Mouse (Mus musculus) B cell, adult 2 months (primary cell): Measurements from ENCODE around the gene Mrm2.
A peak's percentile ranks its signal among the peaks of the same experiment; 100 is the strongest.

Source experiments
- DNase-seq, 2 experiments: peaks; one replicate each; pipeline ENCODE4 v3.0.0; 2022

Gene Mrm2

DNA sequence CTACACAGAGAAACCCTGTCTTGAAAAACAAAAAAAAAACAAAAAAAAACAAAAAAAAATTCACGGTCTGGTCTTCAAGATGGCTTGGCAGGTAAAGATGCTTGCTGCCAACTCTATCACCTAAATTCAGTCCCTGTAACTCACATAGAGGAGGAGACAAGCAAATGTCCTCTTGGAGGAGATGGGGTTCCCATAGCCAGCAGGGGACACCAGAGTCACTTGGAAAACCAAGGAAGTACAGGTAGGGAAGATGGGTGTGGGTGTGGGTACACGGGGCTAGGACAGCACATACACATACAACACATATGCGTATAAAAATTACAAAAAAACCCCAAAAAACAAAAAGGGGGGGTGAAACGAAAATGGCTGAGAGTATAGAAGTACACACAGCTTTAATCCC lies 11.2 kb upstream of the Mrm2 start:
- DNase-seq: no peak

DNA sequence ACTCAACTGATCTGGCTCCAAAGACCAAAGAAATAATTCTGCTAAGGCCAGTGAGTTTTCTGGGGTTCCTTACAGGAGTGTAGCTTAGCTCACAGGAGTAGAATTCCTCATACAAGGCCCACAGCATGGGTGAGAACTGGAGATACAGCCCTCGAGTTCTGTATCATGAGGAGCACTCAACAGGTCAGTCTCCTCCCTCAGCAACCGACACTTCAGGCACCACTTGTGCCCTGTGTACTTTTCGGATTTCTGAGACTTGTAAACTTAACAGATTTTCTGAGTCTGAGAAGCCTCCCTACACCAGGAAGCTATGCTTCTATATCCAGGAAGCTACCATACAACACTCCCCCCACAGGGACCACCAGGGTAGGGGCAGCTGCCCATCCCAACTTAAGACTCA lies 8.1 kb upstream of the Mrm2 start:
- no peak for DNase-seq

DNA sequence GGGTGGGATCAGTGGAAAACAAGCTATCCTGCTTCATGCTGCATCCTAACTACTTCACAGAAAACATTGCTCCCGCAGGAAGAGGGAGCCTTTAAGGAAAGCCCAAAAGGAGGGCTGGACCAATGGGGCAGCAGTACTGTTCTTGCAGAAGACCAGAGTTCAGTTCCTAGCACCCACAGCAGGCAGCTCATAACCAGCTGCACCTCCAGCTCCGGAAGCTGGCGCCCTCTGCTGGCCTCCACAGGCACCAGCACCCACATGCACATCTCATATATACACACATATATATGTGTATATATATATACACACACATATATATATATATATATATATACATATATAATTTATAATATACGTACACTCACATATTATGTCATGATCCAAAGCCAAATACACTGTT lies 7.1 kb upstream of the Mrm2 start:
- DNase-seq: peak; percentile 24 to 34

DNA sequence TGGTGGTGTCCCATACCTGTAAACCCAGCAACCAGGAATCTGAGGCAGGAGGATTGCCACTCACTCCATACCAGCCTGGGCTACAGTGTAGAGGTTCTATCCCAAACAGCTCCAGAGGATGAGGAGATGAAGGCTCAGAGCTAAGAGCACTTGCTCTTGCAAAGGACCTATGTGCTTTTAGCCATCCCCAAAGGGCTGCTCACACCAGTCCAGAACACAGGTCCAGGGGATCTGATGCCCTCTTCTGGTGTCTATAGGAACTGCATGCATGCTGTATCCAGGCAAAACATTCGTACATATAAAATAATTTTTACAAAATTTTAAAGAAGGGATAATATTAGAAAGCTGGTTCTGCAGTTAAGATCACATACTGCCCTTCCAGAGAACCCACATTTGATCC lies 5.0 kb upstream of the Mrm2 start:
- peak; percentile 67 to 70 for DNase-seq

DNA sequence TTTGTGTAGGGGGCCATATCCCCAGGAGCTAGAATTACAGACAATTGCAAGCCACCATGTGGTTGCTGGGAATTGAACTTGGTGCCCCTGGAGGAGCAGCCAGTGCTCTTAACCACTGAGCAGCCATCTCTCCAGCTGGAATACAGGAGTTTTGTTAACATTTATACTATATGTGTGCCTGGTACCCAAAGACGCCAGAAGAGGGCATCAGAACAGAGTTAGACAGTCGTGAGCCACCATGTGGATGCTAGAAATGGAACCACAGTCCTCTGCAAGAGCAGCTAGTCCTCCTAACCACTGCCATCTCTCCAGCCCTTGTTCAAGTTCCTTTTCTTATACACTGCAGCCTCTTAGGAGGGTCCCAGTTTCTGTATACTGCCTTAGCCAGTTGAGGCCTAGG lies 1.9 kb upstream of the Mrm2 start:
- peak; percentile 39 to 43 for DNase-seq

DNA sequence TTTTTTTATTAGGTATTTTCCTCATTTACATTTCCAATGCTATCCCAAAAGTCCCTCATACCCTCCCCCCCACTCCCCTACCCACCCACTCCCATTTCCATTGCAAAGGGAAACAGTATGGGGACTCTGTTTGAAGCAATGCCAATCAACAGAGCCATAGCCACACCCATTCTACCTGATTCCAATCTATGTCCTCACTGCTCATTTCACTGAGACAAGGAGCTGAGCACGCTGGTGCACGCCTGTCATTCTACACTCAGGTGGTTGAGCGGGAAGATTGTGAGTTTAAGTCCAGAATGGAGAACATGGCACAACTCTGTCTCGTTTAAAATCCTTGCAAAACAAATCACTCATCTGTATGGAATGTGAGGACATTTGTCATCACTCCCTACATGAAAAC lies 821 bp upstream of the Mrm2 start:
- no peak for DNase-seq

DNA sequence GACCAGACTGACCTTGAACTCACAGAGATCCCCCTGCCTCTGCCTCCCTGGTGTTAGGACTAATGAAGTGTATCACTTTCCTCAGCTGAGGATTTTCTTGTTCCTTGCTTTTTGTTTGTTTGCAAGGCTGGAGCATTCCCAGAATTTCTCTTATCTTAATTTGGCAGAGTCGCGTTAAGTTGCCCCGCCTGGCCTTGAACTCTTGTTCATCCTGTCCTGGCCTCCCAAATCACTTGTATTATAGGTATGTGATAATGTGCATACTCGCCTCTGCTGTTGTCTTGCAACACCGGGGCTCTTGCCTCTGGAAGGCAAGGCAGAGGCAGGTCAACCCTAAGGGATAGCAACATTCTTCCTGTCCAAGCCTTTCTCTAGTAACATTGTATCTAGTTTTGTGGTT lies 7.6 kb downstream of the Mrm2 start:
- DNase-seq: no peak

DNA sequence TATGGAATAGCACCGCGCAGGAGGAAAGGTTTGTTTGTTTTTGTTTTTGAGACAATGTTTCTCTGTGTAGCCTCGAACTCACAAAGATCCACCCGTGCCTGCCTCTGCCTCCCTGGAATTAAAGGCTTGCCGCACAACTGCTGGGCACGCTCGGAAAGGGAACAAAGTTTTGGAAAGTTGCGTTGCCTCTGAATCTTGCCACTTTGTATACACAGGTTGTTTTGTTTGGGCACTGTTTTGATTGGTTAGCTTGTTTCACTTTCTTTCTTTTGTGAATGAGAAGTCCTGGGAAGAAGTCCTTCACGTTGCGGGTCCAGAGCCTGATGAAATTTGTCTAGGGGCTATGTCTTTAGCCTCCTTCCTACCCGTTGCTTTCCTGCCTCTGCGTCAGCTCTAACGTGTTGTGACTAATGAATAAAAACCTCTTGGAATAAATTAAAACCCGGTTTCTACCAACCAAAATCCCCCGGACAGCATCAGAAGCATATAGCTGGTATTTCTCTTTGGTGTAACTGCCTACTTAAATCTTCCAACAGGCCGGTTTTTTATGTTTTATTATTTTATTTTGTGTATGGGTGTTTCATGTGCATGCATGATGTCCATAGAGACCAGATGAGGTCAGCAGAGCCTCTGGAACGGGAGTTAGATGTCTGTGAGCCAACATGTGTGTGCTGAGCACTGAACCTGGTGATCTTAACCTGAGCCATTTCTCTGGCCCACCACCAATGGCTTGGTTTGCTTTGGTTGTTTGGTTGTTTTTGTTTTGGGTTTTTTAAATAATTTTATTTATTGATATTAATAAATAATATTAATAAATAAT lies 9.7 kb downstream of the Mrm2 start:
- DNase-seq: peak in 1 of 2 experiments; percentile 39

DNA sequence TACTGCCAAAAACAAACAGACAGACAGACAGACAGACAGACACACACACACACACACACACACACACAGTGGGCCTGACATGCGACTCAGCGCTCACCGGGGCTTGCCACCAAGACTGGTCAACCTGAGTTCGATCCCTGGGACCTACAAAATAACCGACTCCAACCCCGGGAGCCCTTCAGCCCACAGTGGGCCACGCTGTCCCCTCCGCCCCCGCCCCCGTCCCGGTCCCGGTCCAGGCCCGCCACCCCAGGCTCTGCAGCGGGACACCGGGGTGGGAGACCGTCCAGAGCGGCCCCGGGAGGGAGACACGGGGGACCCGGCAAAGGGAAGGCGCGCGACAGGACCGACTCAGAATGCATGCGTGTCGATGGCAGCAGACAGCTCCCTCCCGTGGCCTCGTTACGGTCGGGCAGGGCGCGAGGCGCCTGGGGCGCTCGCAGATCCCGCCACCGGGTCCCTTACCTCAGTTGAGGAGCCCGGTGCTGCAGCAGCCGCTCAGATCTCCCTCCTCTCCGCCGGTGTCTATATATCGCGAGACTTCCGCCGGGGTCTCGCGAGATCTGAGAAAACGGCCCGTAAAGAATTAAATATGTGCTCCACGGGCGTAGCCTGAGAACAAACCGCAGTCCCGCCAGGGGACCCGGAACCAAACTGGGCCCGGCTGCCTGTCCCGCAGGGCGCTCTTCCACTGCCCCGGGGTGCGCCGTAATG lies 10.5 kb downstream of the Mrm2 start, which contains the start of the genes Mad1l1 and Nudt1:
Gene Mad1l1 (minus strand): TSS at position 511 of the 714 bp plus-strand sequence.
Gene Nudt1 (plus strand): TSS at position 615 of the 714 bp plus-strand sequence.
- peak; percentile 92 to 93 for DNase-seq

DNA sequence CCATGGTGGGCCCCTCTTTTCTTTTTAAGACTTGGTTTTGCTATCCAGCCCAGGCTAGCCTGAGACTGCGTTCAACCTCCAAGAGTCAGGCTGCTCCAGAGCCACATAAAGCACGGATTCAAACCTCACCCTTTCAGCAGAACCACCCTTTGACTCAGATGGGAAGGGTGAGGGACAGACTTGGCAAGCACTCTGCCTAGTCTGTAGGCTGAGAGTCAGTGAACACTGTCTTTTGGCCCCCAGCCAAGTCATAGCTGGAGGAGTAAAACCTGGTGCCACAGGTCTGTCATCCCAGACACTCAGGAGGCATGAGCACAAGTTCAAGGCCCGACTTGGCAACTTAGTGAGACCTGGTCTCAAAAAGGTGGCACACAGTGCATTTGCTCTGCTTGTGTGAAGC lies 15.0 kb downstream of the Mrm2 start:
- no peak for DNase-seq

DNA sequence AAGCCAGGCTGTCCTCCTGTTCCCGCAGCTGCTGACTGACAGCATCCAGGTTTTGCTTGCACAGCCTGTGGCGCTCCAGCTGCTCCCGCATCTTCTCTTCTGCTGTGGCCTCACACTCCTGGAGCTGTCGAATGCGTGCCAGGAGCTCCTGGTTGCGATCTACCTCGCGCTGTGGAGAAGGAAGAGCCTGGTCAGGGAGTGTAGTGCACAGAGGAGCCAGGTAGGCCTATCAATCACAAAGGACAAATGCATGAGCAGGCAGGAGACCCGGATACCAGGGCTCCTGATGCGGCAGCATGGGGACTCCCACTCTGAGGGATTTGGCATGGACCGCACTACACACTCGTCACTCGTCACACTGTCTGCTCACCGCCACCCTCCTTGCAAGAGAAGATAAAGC lies 24.1 kb downstream of the Mrm2 start:
- DNase-seq: no peak

DNA sequence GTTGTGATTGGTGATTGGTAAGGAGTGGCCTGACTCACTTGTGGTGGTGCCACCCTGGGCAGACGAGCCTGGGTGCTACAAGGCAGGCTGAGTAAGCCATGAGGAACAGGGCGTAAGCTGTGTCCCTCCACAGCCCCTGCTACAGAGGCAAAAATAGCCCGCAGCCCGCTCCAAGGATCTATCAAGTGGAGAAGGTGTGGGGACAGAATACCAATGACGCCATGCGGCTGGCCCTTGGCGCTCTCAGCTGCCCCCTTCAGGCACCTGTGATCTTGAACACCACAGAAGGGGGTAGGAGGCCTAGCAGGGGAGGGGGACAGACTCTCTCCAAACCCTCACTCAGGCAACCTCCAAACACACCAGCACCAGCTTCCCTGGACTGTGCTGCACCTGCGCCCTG lies 25.7 kb downstream of the Mrm2 start:
- DNase-seq: no peak

DNA sequence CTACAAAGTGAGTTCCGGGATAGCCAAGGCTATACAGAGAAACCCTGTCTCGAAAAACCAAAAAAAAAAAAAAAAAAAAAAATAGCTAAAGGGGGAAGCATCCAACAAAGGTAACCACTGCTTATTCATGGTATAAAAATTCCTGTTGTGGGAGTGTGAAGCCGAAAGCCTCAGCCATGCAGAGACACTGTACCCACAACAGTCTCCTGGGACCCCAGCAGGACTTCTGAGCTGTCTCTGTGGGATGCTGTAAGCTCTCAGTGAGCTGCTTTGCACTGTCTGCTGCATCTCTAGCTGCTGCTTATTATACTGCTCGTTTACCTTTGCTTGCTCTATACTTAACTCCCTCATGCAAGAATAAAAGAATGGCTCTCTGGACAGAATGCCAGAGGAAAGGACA lies 33.4 kb downstream of the Mrm2 start:
- no peak for DNase-seq

DNA sequence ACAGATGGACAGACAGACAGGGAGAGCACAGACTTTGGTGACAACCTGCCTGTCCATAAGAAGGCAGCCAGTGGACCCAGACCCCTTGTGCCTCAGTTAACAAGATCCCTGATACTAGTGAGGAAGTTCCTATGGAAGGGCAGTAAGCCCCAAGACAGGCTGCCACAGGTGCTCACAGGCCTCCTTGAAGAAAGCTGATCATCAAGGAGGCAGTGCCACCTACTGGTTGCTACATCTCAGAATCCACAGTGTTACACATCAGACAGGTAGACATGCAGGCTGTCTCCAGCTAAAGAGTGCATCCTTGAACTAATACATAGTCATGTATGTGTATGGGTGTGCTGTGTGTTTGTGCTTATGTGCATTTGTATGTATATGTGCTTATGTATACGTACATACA lies 39.5 kb downstream of the Mrm2 start:
- DNase-seq: peak; percentile 60 to 61

DNA sequence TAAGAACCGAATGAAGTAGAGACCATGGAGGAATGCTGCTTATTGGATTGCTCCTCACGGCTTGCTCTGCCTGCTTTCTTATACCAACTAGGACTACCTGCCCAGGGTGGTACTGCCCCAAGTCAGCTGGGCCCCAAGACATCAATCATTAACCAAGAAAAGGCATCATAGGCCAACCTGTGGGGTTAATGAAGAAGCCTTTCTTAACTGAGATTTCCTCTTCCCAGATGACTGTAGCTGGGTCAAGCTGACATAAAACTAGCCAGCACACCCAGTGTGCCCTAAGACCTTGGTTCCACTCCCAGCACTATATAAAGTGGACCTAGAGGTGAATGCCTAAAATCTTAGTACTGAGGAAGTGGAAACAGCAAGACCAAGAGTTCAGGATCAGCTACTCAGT lies 42.5 kb downstream of the Mrm2 start:
- DNase-seq: no peak

DNA sequence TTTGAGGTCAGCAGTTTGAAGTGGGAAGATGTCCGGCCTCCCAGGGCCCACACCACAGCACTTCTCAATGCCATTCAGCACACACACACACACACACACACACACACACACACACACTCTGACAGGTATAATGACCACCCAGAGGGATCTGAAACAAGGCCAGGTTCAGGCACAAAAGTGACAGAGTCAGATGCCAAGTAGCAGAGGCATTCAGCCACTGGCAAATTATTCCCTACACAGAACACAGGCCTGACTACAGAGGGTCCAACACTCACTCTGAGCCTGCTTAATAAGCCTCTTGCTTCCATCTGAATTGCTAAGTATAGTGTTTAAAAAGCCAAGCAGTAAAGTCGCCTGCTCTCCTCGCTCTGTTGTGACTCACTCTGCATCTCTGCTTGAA lies 43.4 kb downstream of the Mrm2 start:
- no peak for DNase-seq

DNA sequence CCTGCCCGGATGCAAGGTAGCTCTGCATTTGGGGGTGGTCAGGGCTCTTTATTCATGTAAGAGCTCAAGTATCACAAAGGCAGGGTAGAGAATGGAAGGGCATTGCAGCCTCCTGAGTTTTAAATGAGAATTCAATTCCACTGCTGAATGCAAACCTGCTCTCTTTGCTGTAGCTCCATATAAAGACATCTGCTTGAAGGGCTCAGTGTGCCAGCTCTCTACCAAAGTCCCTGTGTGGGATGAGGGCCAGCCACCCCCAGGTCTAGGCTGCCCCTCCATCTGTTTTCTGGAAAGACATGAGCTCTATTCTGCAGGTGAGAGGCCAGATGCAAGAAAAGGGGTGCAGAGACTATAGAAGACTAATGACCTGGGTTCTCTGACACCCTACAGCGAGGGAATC lies 46.9 kb downstream of the Mrm2 start:
- no peak for DNase-seq

DNA sequence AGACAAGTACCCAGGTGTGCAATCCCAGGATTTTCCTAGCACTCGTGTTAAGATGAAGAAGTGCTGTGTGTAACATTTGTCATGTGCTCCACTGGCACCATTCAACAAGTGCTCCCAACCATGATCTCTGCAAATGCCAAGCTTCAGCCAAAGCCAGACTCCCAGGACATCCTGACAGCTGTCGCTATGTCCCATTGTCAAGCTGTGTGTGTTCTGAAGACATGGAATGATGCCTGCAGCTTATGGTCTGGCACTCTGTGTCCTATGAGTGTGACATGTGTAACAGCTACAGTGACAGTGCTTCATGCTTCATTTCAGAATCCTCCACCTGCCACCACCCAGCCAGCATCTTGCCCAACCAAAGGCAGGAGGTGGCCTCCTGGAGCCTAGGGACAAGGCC lies 47.7 kb downstream of the Mrm2 start:
- no peak for DNase-seq

DNA sequence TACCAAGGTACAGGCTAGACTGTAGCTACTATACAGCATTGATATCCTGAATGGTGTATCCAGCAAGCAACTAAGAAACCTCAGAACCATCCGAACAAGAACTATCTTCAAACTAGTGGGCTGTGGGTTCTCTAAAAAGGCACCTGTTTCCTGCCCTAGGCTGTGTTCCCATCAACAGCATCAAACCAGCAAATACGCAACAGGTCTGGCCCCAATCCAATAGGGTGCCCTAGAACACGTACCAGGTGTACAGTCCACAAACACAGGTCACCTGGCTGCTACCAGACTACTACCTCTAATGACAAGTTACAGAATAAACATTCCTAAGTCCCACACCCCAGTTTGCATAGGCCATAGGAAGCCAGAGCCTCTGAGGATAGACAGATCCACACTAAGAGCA lies 48.8 kb downstream of the Mrm2 start:
- DNase-seq: no peak

DNA sequence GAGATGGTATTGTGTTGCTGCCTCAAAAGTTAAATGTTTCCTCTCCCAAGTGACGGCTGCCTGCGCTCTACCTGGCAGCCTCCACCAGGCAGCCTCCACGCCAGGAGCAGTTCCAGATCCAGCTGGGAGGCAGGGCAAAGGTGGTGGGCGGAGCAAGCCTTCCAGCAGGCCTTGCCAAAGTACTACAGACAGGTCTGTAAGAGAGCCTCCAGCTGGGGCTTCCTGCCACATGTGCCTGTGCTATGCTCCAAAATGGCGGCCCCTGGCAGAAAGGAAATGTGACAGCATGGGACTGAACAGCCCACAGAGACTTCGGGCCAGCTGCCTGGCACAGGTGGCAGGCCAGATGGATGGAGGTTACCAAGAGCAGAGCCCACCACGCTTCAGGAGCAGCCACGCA lies 49.3 kb downstream of the Mrm2 start:
- DNase-seq: no peak

DNA sequence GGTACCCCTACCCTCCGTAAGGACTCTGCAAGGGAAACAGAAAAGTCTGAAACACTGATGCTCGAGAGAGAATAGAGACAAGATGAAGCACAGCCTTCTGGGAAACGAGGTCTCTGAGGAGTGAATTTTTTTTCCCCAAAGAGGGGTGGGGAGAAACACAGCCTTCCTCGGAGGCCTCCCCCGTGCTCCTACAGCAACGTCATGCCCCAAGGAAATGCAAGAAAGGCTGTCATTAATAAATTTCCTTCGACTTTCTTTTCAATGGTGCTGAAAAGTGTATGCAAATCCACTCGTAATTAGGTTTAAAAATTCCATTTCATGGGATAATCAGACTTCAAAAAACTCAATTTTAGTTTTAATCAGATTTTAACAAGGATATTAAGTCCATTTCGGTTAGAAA lies 51.5 kb downstream of the Mrm2 start:
- DNase-seq: no peak
